Mouse (Mus musculus) hindbrain, embryonic 14.5 days (tissue): Measurements from ENCODE around the gene Adamts16. TPM values are rescaled to one million over a fixed set of nuclear protein-coding genes. Genes with fewer than 3 reads are reported as not detected.
"Not testable (repeated sequence)": the region's sequence is repeated elsewhere in the genome, so short reads cannot be mapped to it uniquely, and the experiment has no call there.

Experiments
- ATAC-seq: fragments of 200-750 bp; cut with Nextera tagmentation; 2 replicates; pipeline ENCODE4 v1.8.0; 2017; ENCODE audit warnings: moderate number of reproducible peaks, mild to moderate bottlenecking, moderate TSS enrichment, moderate library complexity; ENCODE audit not compliant: low FRiP score
- DNase-seq: peaks from one replicate; pipeline ENCODE4 v3.0.0-alpha.2; 2015; ENCODE audit warnings: low spot score
- H3K27ac ChIP-seq: fragments of 300-500 bp; sonication (generic); 2 replicates; pipeline ENCODE4 v1.5.1; 2014; ENCODE audit warnings: mild to moderate bottlenecking, moderate library complexity
- H3K27me3 ChIP-seq: fragments of 300-500 bp; sonication (generic); 2 replicates; pipeline ENCODE4 v1.6.1; 2014; ENCODE audit warnings: mild to moderate bottlenecking, low read length, mixed read lengths; ENCODE audit not compliant: control insufficient read depth, insufficient read depth
- H3K36me3 ChIP-seq: fragments of 300-500 bp; sonication (generic); replicated peaks from 2 replicates; pipeline ENCODE4 v1.6.1; 2014; ENCODE audit not compliant: control insufficient read depth, insufficient read depth
- H3K4me1 ChIP-seq: fragments of 300-500 bp; sonication (generic); replicated peaks from 2 replicates; pipeline ENCODE4 v1.6.1; 2014; ENCODE audit warnings: antibody characterized with exemption, low read length, mixed read lengths; ENCODE audit not compliant: control insufficient read depth, insufficient read depth
- H3K4me2 ChIP-seq: fragments of 300-500 bp; sonication (generic); replicated peaks from 2 replicates; pipeline ENCODE4 v1.6.1; 2014; ENCODE audit warnings: mild to moderate bottlenecking, moderate library complexity
- H3K4me3 ChIP-seq: fragments of 300-500 bp; sonication (generic); replicated peaks from 2 replicates; pipeline ENCODE4 v1.5.1; 2014; ENCODE audit warnings: mild to moderate bottlenecking, low read length
- H3K9ac ChIP-seq: fragments of 300-500 bp; sonication (generic); 2 replicates; pipeline ENCODE4 v1.6.1; 2014
- H3K9me3 ChIP-seq: fragments of 300-500 bp; sonication (generic); 2 replicates; pipeline ENCODE4 v1.6.1; 2016; ENCODE audit warnings: low read length; ENCODE audit not compliant: control insufficient read depth
- WGBS: fragments of 180-500 bp; shearing (Covaris S2); extraction: QIAGEN DNeasy Blood & Tissue Kit; methylation state at CpG from one replicate; pipeline ENCODE4 v1.1.7; 2014; 5-methylcytosine and 5-hydroxymethylcytosine counted together
- polyA plus RNA-seq: library from polyadenylated mRNA; unstranded; fragments of >200 nt; fragmentation: Nextera tagmentation; extraction: Ambion mirVana; gene quantifications from 2 replicates; pipeline ENCODE4 v1.2.1, GENCODE M21; 2014

The Adamts16 gene
- polyA plus RNA-seq = 3.2 and 5.0 TPM in 2 replicates

GRCm38 (mm10) chr13:70841421-70841904, at the start of gene Adamts16:
Gene Adamts16, minus strand, starts transcription at chr13:70841811.
- peak within 1 kb of the TSS; percentile 90 for H3K4me2 ChIP-seq
- H3K9me3 ChIP-seq = no peaks in the 10 kb centered on the region
- no peaks in the 10 kb centered on the region for H3K36me3 ChIP-seq
- DNase-seq (no peak), ATAC-seq (peak; percentile 70)
- 1% methylated on average over 18 of the region's 18 CpGs for WGBS
- peak within 1 kb of the TSS; percentile 68 for H3K9ac ChIP-seq
- 0 out of 2 replicates have a peak, but pooled peaks cover 8% of the 10 kb centered on the region for H3K4me1 ChIP-seq
- H3K27ac ChIP-seq = no peak within 1 kb of the TSS
- peak within 1 kb of the TSS; percentile 51 for H3K4me3 ChIP-seq
- H3K27me3 ChIP-seq = peaks cover 24% of the 10 kb centered on the region

DNA sequence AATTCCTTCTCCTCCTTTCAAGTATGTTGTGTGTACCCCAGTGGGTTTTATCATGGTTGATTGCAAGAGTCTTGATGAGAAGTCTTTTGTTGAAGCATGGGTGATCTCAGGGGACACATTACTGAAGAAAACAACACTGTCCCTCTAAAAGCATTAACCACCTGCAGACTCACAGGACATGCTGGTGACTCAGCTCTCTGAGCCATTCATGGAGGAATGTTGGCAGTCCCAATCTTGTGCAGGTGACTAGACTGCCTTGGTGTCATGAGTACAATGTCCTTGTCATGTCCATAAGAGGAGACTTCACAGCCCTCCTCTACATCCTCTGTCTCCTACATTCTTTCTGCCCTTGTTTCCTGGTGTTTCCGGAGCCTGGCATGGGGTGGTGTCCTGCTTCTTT, 45.5 kb upstream of the Adamts16 start:
- no peaks in the 10 kb centered on the region for H3K36me3 ChIP-seq
- 91% methylated on average over 1 of the region's 1 CpGs for WGBS
- H3K4me1 ChIP-seq = peaks cover 12% of the 10 kb centered on the region; the same call in 1 of the 2 replicates
- no peak for ATAC-seq
- no peaks in the 10 kb centered on the region for H3K9me3 ChIP-seq
- no peak overlapping the region for H3K4me3 ChIP-seq
- no peak overlapping the region for H3K27ac ChIP-seq
- H3K9ac ChIP-seq = no peak overlapping the region
- DNase-seq = no peak
- no peak overlapping the region for H3K4me2 ChIP-seq
- no peaks in the 10 kb centered on the region for H3K27me3 ChIP-seq

GRCm38 (mm10) chr13:70885006-70885405, 43.4 kb upstream of the Adamts16 start:
- Histone ChIP-seq H3K36me3 (no peaks in the 10 kb centered on the region), H3K27ac (no peak overlapping the region), H3K9me3 (no peaks in the 10 kb centered on the region), H3K4me2 (no peak overlapping the region), H3K9ac (no peak overlapping the region), H3K4me3 (no peak overlapping the region), H3K27me3 (no peaks in the 10 kb centered on the region), H3K4me1 (peaks cover 12% of the 10 kb centered on the region; the same call in 1 of the 2 replicates)
- DNase-seq = no peak
- no peak for ATAC-seq
- WGBS = 93% methylated on average over 2 of the region's 2 CpGs

- 53% methylated on average over 12 of the region's 12 CpGs for WGBS
- Histone ChIP-seq H3K27ac (peak overlapping the region; percentile 72), H3K27me3 (no peaks in the 10 kb centered on the region), H3K9me3 (no peaks in the 10 kb centered on the region), H3K9ac (no peak overlapping the region), H3K36me3 (no peaks in the 10 kb centered on the region), H3K4me2 (peak overlapping the region; percentile 2; the same call in 1 of the 2 replicates), H3K4me3 (no peak overlapping the region), H3K4me1 (peaks cover 12% of the 10 kb centered on the region; the same call in 1 of the 2 replicates)
- DNase-seq (peak; percentile 67), ATAC-seq (peak; percentile 90)
Observed at GRCm38 (mm10) chr13:70883891-70884890, 42.6 kb upstream of the Adamts16 start.

- H3K27me3 ChIP-seq, H3K27ac ChIP-seq, H3K9ac ChIP-seq, H3K4me3 ChIP-seq, H3K4me1 ChIP-seq, H3K9me3 ChIP-seq, ATAC-seq, H3K4me2 ChIP-seq, DNase-seq, H3K36me3 ChIP-seq: not testable (repeated sequence)
- WGBS = 31% methylated on average over 2 of the region's 2 CpGs
Observed at GRCm38 (mm10) chr13:70879971-70880370, 38.4 kb upstream of the Adamts16 start.

GRCm38 (mm10) chr13:70877550-70877913, 35.9 kb upstream of the Adamts16 start:
- no peak overlapping the region for H3K27ac ChIP-seq
- H3K4me2 ChIP-seq = no peak overlapping the region
- no peak overlapping the region for H3K4me3 ChIP-seq
- ATAC-seq (no peak), DNase-seq (no peak)
- WGBS = 98% methylated on average over 1 of the region's 1 CpGs
- no peaks in the 10 kb centered on the region for H3K4me1 ChIP-seq
- H3K9me3 ChIP-seq = no peaks in the 10 kb centered on the region
- no peaks in the 10 kb centered on the region for H3K27me3 ChIP-seq
- no peaks in the 10 kb centered on the region for H3K36me3 ChIP-seq
- no peak overlapping the region for H3K9ac ChIP-seq

- ATAC-seq (no peak), DNase-seq (no peak)
- WGBS = 85% methylated on average over 10 of the region's 10 CpGs
- H3K27ac ChIP-seq = no peak overlapping the region
- H3K4me2 ChIP-seq = no peak overlapping the region
- H3K9ac ChIP-seq = no peak overlapping the region
- H3K27me3 ChIP-seq = no peaks in the 10 kb centered on the region
- no peaks in the 10 kb centered on the region for H3K9me3 ChIP-seq
- H3K36me3 ChIP-seq = no peaks in the 10 kb centered on the region
- no peak overlapping the region for H3K4me3 ChIP-seq
- no peaks in the 10 kb centered on the region for H3K4me1 ChIP-seq
Observed at GRCm38 (mm10) chr13:70876648-70877549, 35.3 kb upstream of the Adamts16 start.

DNA sequence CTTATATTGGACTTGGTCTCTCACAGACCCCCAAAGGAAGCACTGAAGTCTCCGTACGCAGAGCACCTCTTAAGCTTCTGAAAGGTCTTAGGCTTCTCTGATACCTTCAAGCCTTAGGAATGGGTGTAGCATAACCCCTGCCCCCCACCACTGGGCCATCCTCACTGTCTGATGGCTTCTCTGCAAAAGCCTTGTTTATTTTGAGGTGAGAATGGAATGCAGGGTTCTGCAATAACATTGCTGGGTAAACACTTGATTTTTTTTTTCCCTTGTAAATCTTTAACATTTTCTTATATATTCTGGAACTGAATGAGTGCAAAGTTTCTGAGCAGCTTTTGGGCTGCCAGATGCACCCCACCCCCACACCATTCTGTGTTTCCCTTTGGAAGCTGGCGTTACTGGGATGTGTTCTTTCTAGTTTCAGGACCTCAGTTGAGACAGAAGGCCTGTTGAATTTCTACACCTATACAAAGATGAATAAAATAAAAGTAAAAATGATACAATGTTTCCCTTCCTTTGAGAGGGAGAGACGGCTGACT, 33.9 kb upstream of the Adamts16 start:
- Histone ChIP-seq H3K27me3 (no peaks in the 10 kb centered on the region), H3K36me3 (no peaks in the 10 kb centered on the region), H3K27ac (no peak overlapping the region), H3K9ac (no peak overlapping the region), H3K4me1 (no peaks in the 10 kb centered on the region), H3K4me3 (no peak overlapping the region), H3K4me2 (no peak overlapping the region), H3K9me3 (no peaks in the 10 kb centered on the region)
- no peak for ATAC-seq
- DNase-seq = no peak
- 94% methylated on average over 4 of the region's 4 CpGs for WGBS
